Mouse (Mus musculus): Measurements from ENCODE around the gene Maml1.

DNA sequence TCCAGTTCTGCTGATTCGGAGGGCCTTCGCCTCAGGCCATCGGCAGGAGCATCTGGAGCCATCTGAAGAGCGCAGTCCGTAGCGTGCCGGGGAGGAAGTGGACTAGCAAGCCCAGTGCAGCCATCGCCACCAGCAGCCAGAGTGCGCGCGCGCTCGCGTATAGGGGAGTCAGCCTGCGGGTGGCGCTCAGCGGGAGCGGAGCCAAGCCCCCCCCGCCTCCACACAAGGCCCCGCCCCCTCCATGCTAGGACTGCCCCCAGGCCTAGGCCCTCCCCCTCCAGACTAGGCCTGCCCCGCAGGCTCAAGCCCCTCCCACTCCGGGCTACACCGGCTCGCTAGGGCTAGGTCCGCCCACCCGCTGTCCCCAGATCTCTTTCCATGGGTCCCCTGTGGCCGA is 55.6 kb downstream of the Maml1 start:
- TF ChIP-seq GATA1 (IDR thresholded peaks at IDR 0.05; ENCODE audit: borderline replicate concordance, low read length), result no peak
- no peak for TF ChIP-seq FLI1 (IDR thresholded peaks at IDR 0.05; ENCODE audit: low read length)

All from megakaryocyte, embryonic 14.5 days (primary cell).